Mouse (Mus musculus) midbrain, embryonic 13.5 days (tissue): ENCODE measurements at regions not wholly inside any gene's neighbourhood (a gene's known extent, or its start where the extent isn't known, plus 50 kb on each side); places are given as distances from the start of the nearest gene placed in this dataset.

Experiments used
- ATAC-seq: fragments of 200-750 bp; cut with Nextera tagmentation; 2 replicates; pipeline ENCODE4 v1.8.0; 2017; ENCODE audit warnings: mild to moderate bottlenecking, moderate TSS enrichment, moderate library complexity
- H3K27ac ChIP-seq: fragments of 300-500 bp; sonication (generic); 2 replicates; pipeline ENCODE4 v1.5.1; 2015; ENCODE audit warnings: inconsistent platforms, mild to moderate bottlenecking, moderate library complexity
- H3K27me3 ChIP-seq: fragments of 300-500 bp; sonication (generic); 2 replicates; pipeline ENCODE4 v1.6.1; 2015; ENCODE audit warnings: mild to moderate bottlenecking, inconsistent platforms
- H3K36me3 ChIP-seq: fragments of 300-500 bp; sonication (generic); 2 replicates; pipeline ENCODE4 v1.6.1; 2015; ENCODE audit warnings: mild to moderate bottlenecking, inconsistent platforms
- H3K4me1 ChIP-seq: fragments of 300-500 bp; sonication (generic); replicated peaks from 2 replicates; pipeline ENCODE4 v1.6.1; 2015; ENCODE audit warnings: inconsistent platforms
- H3K4me2 ChIP-seq: fragments of 300-500 bp; sonication (generic); replicated peaks from 2 replicates; pipeline ENCODE4 v1.6.1; 2015; ENCODE audit warnings: moderate library complexity, mild to moderate bottlenecking, inconsistent platforms
- H3K4me3 ChIP-seq: fragments of 300-500 bp; sonication (generic); replicated peaks from 2 replicates; pipeline ENCODE4 v1.5.1; 2015; ENCODE audit warnings: mild to moderate bottlenecking, inconsistent platforms
- H3K9ac ChIP-seq: fragments of 300-500 bp; sonication (generic); replicated peaks from 2 replicates; pipeline ENCODE4 v1.6.1; 2015; ENCODE audit warnings: mild to moderate bottlenecking, inconsistent platforms
- H3K9me3 ChIP-seq: fragments of 300-500 bp; sonication (generic); 2 replicates; pipeline ENCODE4 v1.6.1; 2016; ENCODE audit warnings: mild to moderate bottlenecking, inconsistent platforms
- WGBS: fragments of 180-500 bp; shearing (Covaris S2); methylation state at CpG from one replicate; pipeline ENCODE4 v1.1.7; 2015; 5-methylcytosine and 5-hydroxymethylcytosine counted together

DNA sequence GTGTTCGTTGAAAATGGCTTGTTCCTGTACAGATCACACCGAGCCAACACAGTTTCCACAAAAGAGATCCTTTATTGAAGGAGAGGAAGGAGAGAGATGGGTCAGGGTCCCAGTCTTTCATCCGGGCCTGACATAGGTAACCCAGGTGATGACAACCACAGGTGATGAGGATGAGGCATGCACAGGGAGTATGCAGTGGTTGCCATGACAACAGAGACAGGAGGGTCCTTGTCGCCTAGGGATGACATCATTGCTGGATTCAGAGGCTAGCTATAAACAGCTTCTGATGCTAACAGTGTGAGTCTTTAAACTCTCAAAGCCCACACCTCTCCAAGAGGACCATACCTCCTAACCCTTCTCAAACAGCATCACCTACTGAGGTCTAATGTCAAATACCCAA lies 327.0 kb upstream of the Prox1 start:
- H3K9me3 ChIP-seq: no peaks in the 10 kb centered on the region
- no peak overlapping the region for H3K4me2 ChIP-seq
- H3K27me3 ChIP-seq: no peaks in the 10 kb centered on the region
- no peak for ATAC-seq
- H3K9ac ChIP-seq: no peak overlapping the region
- H3K27ac ChIP-seq: no peak overlapping the region
- no peaks in the 10 kb centered on the region for H3K36me3 ChIP-seq
- 92% methylated on average over 4 of the region's 4 CpGs for WGBS
- H3K4me1 ChIP-seq: no peaks in the 10 kb centered on the region; the same call in 1 of the 2 replicates
- H3K4me3 ChIP-seq: no peak overlapping the region

DNA sequence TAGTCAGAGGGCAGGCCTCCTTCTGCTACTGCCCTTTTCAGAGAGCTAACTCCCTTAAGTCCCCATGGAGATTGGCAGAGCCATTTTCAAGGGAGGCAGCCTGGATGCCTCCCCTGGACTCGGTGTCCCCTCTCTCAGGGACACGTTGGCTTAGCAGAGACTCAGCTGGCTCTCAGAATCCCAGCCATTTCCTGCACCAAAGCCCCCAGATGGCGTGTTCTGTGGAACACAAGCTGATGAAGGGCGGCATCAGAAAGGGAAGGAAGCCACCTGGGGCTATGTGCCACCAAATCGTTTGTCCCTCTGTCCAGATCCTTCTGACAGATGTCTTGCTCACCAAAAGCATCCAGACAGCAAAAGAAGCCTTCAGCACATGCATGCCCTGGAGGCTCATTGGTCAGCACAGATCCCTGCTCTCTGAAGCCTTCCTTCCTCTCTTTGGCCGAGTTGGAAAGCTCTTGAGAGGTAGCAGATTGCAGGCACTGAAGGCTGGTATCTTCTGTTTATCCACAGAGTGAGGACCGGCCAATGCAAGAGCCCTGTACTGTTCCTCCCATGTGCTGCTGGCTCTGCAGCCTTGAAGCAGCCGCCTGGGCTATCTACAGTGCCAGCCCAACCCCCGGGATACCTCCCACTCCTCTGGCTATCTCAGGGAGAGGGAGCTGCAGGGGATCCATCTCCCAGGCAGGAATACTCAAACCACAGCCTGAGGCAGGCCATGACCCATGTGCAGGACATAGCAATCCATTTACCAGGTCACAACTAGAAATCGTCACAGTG lies 325.4 kb upstream of the Prox1 start:
- Histone ChIP-seq H3K4me1 (no peaks in the 10 kb centered on the region; the same call in 1 of the 2 replicates), H3K4me2 (no peak overlapping the region), H3K36me3 (no peaks in the 10 kb centered on the region), H3K4me3 (no peak overlapping the region), H3K27me3 (no peaks in the 10 kb centered on the region), H3K9me3 (no peaks in the 10 kb centered on the region), H3K9ac (no peak overlapping the region), H3K27ac (no peak overlapping the region)
- no peak for ATAC-seq
- 68% methylated on average over 10 of the region's 10 CpGs for WGBS

DNA sequence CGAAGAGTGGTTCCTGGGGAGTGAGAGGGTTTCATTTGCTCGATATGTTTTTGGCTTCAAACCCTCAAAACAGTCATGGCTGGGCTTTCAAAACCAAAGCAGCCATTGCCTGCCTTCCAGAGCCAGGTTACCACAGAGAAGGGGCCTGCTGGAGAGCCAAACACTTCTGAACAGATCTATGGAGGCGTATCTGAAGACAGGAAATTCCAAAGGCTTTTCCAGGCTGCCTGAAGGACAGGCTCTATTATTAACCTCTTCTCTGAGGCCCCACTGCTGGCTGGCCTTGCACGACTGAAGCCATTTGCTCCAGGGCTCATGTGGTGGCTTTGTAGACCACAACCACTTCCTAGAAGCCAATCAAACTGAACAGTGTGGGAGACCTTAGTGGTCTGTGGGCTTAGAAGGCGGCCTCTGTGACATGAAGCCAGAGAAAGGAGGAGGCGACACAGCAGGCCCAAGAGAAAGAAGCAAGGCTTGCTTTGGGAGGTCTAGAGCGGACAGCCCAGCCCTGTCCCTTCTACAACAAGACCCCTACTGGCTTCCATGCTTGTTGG lies 316.1 kb upstream of the Prox1 start:
- no peaks in the 10 kb centered on the region for H3K4me1 ChIP-seq
- no peak overlapping the region for H3K9ac ChIP-seq
- no peak overlapping the region for H3K4me3 ChIP-seq
- H3K9me3 ChIP-seq: no peaks in the 10 kb centered on the region
- no peak overlapping the region for H3K4me2 ChIP-seq
- WGBS: 72% methylated on average over 7 of the region's 7 CpGs
- no peaks in the 10 kb centered on the region for H3K36me3 ChIP-seq
- H3K27ac ChIP-seq: no peak overlapping the region
- no peak for ATAC-seq
- no peaks in the 10 kb centered on the region for H3K27me3 ChIP-seq

DNA sequence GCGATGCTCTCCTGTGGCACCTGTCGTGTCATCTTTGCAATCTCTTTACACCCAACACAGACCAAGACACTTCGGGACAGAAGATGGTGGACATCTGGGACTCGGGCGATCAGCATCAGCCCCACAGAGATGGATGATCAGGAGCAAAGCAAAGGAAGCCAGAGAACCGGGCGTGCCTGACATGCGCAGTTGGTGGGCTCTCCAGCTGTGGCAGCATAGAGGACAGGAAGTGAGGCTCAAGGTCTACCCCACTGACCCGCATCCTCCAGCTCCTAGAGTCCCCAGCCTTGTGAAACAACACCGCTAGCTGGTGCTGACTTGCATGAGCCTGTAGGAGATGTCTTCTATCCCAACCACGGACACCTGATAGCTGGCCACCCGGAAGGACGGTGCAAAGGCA lies 312.9 kb upstream of the Prox1 start:
- Histone ChIP-seq H3K4me3 (no peak overlapping the region), H3K4me2 (no peak overlapping the region), H3K9ac (no peak overlapping the region), H3K27me3 (no peaks in the 10 kb centered on the region), H3K36me3 (no peaks in the 10 kb centered on the region), H3K27ac (no peak overlapping the region), H3K4me1 (no peaks in the 10 kb centered on the region), H3K9me3 (peaks cover 7% of the 10 kb centered on the region; the same call in 1 of the 2 replicates)
- 90% methylated on average over 13 of the region's 13 CpGs for WGBS
- ATAC-seq: no peak

DNA sequence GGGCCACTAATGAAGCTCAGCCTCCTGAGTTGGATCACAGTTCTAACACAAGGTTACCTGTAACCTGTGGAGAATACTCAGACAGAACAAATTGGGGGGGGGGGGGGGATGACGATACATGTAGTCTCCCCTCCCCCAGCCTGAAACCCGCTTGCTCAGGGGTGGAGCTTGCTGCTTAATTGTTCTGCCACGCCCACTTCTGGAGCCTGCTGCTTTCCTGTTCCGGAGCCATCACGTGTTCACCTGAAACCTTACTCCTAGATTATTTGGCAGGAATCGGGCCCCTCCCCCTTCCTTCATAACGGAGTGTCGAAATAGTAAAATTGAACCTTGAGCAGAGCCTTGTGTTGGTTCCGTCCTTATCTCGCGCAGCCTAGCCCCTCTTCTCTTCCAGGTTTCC lies 310.6 kb upstream of the Prox1 start:
- ATAC-seq: no peak
- no peak overlapping the region for H3K27ac ChIP-seq

DNA sequence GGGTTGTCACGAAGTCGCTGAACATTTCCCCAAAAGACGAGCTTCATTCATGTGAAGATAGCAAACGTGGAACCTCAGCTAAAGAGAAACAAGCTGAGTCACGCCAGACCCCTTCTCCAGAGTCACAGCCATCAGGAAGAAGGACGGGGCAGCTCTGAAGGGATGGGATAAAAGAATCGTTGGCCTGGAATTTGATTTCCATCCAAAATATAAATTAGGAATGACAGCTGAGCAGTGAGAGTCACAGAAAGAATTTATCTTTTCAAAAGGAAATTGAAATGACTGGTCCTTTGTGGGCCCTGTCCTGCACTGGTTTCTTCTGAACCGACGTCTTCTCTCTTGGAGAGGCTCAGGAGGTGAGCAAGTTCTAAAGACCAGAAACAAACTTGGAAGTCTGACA lies 310.1 kb upstream of the Prox1 start:
- WGBS: 64% methylated on average over 9 of the region's 9 CpGs
- Histone ChIP-seq H3K9me3 (peaks cover 7% of the 10 kb centered on the region; the same call in 1 of the 2 replicates), H3K4me2 (no peak overlapping the region), H3K4me1 (no peaks in the 10 kb centered on the region), H3K27me3 (no peaks in the 10 kb centered on the region), H3K36me3 (no peaks in the 10 kb centered on the region), H3K9ac (no peak overlapping the region), H3K27ac (no peak overlapping the region), H3K4me3 (no peak overlapping the region)
- ATAC-seq: no peak

More for the DNA sequence above, 310.6 kb upstream of the Prox1 start:
- H3K4me2 ChIP-seq: no peak overlapping the region
- H3K9ac ChIP-seq: no peak overlapping the region
- H3K9me3 ChIP-seq: peaks cover 7% of the 10 kb centered on the region; the same call in 1 of the 2 replicates
- WGBS: 78% methylated on average over 11 of the region's 11 CpGs
- H3K27me3 ChIP-seq: no peaks in the 10 kb centered on the region
- H3K4me1 ChIP-seq: no peaks in the 10 kb centered on the region
- no peak overlapping the region for H3K4me3 ChIP-seq
- no peaks in the 10 kb centered on the region for H3K36me3 ChIP-seq

DNA sequence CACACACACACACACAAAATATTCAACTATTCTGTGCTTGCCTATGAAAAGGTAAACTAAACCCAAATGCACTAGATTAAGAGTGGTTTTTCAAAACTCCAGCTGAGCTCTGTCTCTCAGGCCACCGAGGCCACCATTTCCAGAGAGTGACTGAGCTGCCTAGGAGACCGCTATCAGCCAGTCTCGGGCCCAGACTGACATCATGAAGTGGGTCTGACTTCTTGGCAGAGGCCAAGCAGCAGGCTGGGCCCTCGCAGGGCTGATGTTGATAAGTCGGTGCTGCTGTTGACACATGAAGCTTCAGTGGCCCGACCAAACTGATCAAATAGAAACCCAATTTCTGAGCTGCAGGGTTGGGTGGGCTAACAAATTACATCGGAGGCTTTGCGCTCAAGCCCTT lies 302.2 kb upstream of the Prox1 start:
- no peak overlapping the region for H3K9ac ChIP-seq
- no peaks in the 10 kb centered on the region for H3K9me3 ChIP-seq
- H3K4me3 ChIP-seq: no peak overlapping the region
- H3K27me3 ChIP-seq: 0 out of 2 replicates have a peak, but pooled peaks cover 3% of the 10 kb centered on the region
- no peaks in the 10 kb centered on the region for H3K4me1 ChIP-seq
- ATAC-seq: no peak
- no peak overlapping the region for H3K27ac ChIP-seq
- no peaks in the 10 kb centered on the region for H3K36me3 ChIP-seq
- H3K4me2 ChIP-seq: no peak overlapping the region
- 90% methylated on average over 8 of the region's 8 CpGs for WGBS

DNA sequence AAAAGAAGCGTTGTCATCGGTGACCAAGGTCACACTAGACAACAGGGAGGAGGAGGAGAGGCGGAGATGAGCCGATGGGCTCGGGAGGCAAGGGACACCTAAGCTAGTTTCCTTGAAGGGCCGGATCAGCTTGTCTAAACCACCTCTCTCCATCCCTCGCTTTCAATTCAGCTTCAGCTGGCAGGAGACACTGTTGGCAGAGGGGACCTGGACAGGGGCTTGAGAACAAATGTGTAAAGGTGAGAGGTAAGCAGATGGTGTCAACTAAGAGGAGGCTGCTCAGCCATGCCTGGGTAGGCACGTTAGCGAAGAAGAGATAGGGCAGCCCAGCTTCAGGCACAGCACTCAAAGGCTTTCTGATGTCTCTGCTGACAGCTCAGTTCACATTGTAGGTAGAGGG lies 299.8 kb upstream of the Prox1 start:
- 79% methylated on average over 9 of the region's 9 CpGs for WGBS
- H3K9me3 ChIP-seq: no peaks in the 10 kb centered on the region
- H3K36me3 ChIP-seq: no peaks in the 10 kb centered on the region
- no peak overlapping the region for H3K4me2 ChIP-seq
- H3K27me3 ChIP-seq: 0 out of 2 replicates have a peak, but pooled peaks cover 3% of the 10 kb centered on the region
- no peaks in the 10 kb centered on the region for H3K4me1 ChIP-seq
- no peak overlapping the region for H3K9ac ChIP-seq
- ATAC-seq: no peak
- H3K4me3 ChIP-seq: no peak overlapping the region
- H3K27ac ChIP-seq: no peak overlapping the region

DNA sequence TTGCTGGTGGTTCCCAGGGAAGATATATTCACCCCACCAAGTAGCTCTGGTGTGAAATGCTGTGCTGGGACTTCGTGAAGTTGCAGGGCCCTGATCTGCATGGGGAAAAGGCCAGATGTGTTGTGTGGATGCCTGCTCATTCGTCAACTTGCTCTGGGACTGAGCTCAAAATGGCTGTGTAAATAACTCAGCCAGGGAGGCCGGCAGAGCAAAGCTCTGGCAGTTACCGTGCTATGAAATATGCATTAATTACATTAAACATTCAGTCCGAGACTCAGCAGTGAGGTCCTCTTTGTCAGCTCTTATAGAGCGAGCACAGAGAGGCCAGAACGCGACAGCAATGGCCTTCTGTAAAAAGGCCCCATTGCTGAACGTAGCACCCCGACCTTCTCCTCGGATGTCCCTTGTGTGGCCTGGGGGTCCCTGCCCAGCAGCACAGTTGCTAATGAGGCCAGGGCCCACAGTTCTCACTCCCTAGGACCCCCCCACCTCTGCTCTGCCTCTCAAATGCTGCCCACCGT lies 287.1 kb upstream of the Prox1 start:
- Histone ChIP-seq H3K36me3 (no peaks in the 10 kb centered on the region), H3K27ac (peak overlapping the region; percentile 63), H3K9ac (0 out of 2 replicates have a peak overlapping the region, but pooled peaks have one; percentile 30), H3K4me3 (no peak overlapping the region), H3K9me3 (no peaks in the 10 kb centered on the region), H3K4me1 (peaks cover 18% of the 10 kb centered on the region), H3K4me2 (0 out of 2 replicates have a peak overlapping the region, but pooled peaks have one; percentile 9), H3K27me3 (peaks cover 8% of the 10 kb centered on the region)
- peak; percentile 65 for ATAC-seq
- WGBS: 28% methylated on average over 12 of the region's 12 CpGs

DNA sequence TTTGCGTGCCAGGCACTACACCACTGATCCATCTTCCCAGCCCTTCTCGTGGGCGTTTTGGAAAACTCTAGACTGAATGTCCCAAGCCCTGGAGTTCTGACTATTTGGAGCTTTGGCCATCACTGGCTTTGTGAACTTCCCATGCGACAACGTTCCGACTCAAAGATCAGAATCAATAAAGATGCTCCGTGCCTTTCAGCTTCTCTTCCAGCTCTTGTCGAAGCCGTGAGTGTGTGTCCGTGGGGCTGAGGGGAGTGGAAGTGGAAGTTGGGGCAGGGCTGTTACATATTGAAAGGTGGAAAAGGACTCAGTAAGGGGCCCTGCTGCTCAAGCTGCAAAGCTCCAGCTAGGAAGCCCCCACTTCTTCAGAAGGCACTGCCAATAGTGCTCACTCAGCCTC lies 283.0 kb upstream of the Prox1 start:
- Histone ChIP-seq H3K27ac (no peak overlapping the region), H3K4me1 (peaks cover 25% of the 10 kb centered on the region), H3K9ac (no peak overlapping the region), H3K36me3 (no peaks in the 10 kb centered on the region), H3K4me3 (no peak overlapping the region), H3K9me3 (no peaks in the 10 kb centered on the region), H3K27me3 (peaks cover 16% of the 10 kb centered on the region), H3K4me2 (no peak overlapping the region)
- no peak for ATAC-seq
- 61% methylated on average over 10 of the region's 10 CpGs for WGBS

DNA sequence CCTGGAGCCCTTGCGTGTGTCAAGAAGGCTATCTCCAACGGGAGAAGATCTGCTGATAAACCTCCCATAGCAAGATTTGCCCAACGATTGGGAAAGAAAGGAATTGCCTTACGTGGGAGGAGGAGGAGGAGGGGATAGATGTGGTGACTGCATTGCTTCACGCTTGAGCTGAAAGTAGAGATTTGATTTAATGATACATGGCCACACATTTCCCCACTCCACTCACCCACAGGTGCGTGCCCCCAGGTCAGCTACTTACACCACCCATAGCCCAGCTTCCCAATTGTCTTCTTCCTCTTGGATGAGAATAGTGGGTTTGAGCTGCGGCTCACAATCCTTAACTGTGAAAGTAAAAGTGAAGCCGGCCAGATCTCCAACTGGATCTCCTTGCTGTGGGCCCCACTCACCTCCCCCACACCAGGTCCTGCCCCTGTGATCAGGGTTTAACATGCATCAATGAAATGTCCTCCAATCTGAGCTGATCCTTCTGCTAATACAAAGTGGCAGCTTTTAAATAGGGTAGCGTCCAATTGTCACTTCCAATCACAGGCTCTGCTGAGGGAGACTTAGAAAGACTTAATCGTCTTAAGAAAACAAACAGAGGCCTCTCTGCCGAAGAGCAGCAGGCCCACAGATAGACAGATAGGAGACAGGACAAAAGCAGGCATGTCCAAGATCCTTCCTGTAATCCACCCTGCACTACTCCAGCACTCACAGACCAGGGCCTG lies 281.8 kb upstream of the Prox1 start:
- peaks cover 26% of the 10 kb centered on the region for H3K27me3 ChIP-seq
- no peak overlapping the region for H3K4me2 ChIP-seq
- H3K27ac ChIP-seq: no peak overlapping the region
- ATAC-seq: no peak
- no peak overlapping the region for H3K9ac ChIP-seq
- 37% methylated on average over 11 of the region's 11 CpGs for WGBS
- H3K4me1 ChIP-seq: peaks cover 16% of the 10 kb centered on the region
- no peaks in the 10 kb centered on the region for H3K9me3 ChIP-seq
- no peaks in the 10 kb centered on the region for H3K36me3 ChIP-seq
- no peak overlapping the region for H3K4me3 ChIP-seq

DNA sequence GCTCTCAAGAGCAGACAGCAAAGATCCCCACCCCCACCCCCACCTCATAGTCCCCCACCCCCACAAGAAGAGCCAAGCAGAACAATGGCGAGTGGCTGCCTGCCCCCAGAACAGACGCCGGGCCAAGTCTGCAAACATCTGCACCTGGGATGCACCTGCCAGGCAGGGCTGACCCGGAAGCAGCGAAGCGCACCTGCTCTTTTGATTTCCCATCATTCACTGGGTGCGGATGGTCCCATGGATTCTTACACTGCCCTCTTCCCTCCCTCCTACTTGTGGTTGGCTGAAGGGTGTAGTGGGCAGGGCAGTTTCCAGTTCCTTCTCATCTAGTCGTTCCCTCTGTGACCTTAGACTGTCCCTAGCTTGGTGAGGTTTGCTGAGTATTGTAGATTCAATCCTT lies 277.7 kb upstream of the Prox1 start:
- whole genome bisulfite sequencing: 21% methylated on average over 8 of the region's 8 CpGs
- H3K36me3 ChIP-seq: no peaks in the 10 kb centered on the region
- H3K9ac ChIP-seq: no peak overlapping the region
- no peak for ATAC-seq
- H3K4me2 ChIP-seq: no peak overlapping the region
- H3K27ac ChIP-seq: no peak overlapping the region
- no peak overlapping the region for H3K4me3 ChIP-seq
- H3K4me1 ChIP-seq: peaks cover 12% of the 10 kb centered on the region; the same call in 1 of the 2 replicates
- no peaks in the 10 kb centered on the region for H3K9me3 ChIP-seq
- peaks cover 28% of the 10 kb centered on the region; the same call in 1 of the 2 replicates for H3K27me3 ChIP-seq
